ENCODE assay signal across 7 mouse cellular contexts in the genomic region with DNA sequence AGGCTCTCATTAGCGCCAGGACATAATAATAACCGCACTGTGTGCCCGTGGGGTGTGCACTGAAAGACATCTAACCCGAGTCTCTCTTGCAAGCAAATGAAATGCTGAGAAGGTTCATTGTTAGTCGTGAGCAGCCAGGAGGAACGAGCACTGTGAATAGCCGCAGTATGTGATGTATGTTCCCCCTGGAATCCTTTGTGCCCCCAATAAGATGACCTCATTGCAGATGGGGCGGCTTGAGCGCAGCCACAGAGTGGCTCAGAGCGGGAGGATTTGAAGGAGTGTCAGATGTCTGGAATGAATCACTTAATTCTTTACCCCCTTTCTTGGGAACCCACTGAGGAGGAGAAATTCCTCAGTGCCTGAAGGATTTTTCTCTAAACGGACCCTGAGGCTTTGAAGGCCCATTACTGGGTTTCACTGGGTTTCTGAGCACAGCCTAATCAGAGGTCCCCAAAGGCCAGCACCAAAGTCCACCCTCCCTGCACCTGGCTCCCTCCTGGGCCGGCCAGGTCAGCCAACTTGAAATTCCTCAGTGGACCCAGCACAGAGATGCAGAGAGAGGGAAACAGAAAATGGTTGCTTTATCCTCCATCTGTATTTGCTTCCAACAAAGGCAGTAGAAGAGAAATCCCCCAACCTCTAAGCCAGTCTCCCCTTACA. TPM values are rescaled to one million over a fixed set of nuclear protein-coding genes. Genes with fewer than 3 reads are reported as not detected.
A peak's percentile ranks its signal among the peaks of the same experiment; 100 is the strongest.
DNase-seq lines count a peak whose midpoint lies in the region; ATAC-seq and TF ChIP-seq lines count a peak whose summit lies in the region.

No protein-coding gene starts in this region.

- H3K9me3 ChIP-seq in lung, embryonic 16.5 days (ENCODE audit: control insufficient read depth, low read length) = no peaks in the 10 kb centered on the region
- no peaks in the 10 kb centered on the region for H3K9me3 ChIP-seq in embryonic facial prominence, embryonic 13.5 days
- no peaks in the 10 kb centered on the region for H3K9me3 ChIP-seq in hindbrain, embryonic 16.5 days (ENCODE audit: control insufficient read depth, low read length)
- no peaks in the 10 kb centered on the region for H3K9me3 ChIP-seq in neural tube, embryonic 15.5 days (replicated peaks)

- ATAC-seq in lung, embryonic 16.5 days (ENCODE audit: low read depth) = no peak
- peak; percentile 74 for ATAC-seq in embryonic facial prominence, embryonic 13.5 days (ENCODE audit: insufficient number of reproducible peaks, insufficient read depth, low FRiP score, low TSS enrichment, low read depth)
- peak; percentile 79 for ATAC-seq in hindbrain, embryonic 16.5 days
- ATAC-seq in neural tube, embryonic 15.5 days (ENCODE audit: low FRiP score) = peak; percentile 67

- H3K27ac ChIP-seq in lung, embryonic 16.5 days (ENCODE audit: low read length) = no peak overlapping the region
- H3K27ac ChIP-seq in embryonic facial prominence, embryonic 13.5 days = peak overlapping the region; percentile 85
- H3K27ac ChIP-seq in hindbrain, embryonic 16.5 days (ENCODE audit: low read depth, low read length) = peak overlapping the region; percentile 81
- peak overlapping the region; percentile 83 for H3K27ac ChIP-seq in neural tube, embryonic 15.5 days (replicated peaks)

- H3K4me3 ChIP-seq in lung, embryonic 16.5 days (ENCODE audit: low read length) = no peak overlapping the region
- H3K4me3 ChIP-seq in lung, adult 2 months (replicated peaks; ENCODE audit: extremely low read depth, low read depth, low read length) = no peak overlapping the region
- H3K4me3 ChIP-seq in embryonic facial prominence, embryonic 13.5 days = no peak overlapping the region; the same call in 1 of the 2 replicates
- no peak overlapping the region for H3K4me3 ChIP-seq in hindbrain, embryonic 16.5 days (ENCODE audit: low read length)
- H3K4me3 ChIP-seq in neural tube, embryonic 15.5 days (replicated peaks) = no peak overlapping the region

- H3K9ac ChIP-seq in lung, embryonic 16.5 days (ENCODE audit: low read length) = peak overlapping the region; percentile 38; the same call in 1 of the 2 replicates
- no peak overlapping the region for H3K9ac ChIP-seq in embryonic facial prominence, embryonic 13.5 days
- H3K9ac ChIP-seq in hindbrain, embryonic 16.5 days (ENCODE audit: low read depth, low read length) = 0 out of 2 replicates have a peak overlapping the region, but pooled peaks have one; percentile 13
- no peak overlapping the region for H3K9ac ChIP-seq in neural tube, embryonic 15.5 days (replicated peaks)

- peaks cover 22% of the 10 kb centered on the region for H3K4me1 ChIP-seq in lung, embryonic 16.5 days (replicated peaks; ENCODE audit: control insufficient read depth, insufficient read depth, low read length)
- H3K4me1 ChIP-seq in lung, adult 2 months (ENCODE audit: control insufficient read depth, insufficient read depth, low read length) = peaks cover 2% of the 10 kb centered on the region; the same call in 1 of the 2 replicates
- H3K4me1 ChIP-seq in embryonic facial prominence, embryonic 13.5 days = peaks cover 73% of the 10 kb centered on the region
- peaks cover 31% of the 10 kb centered on the region for H3K4me1 ChIP-seq in hindbrain, embryonic 16.5 days (ENCODE audit: control insufficient read depth, insufficient read depth, low read depth, low read length)
- peaks cover 55% of the 10 kb centered on the region for H3K4me1 ChIP-seq in neural tube, embryonic 15.5 days

- H3K27me3 ChIP-seq in lung, embryonic 16.5 days (ENCODE audit: control insufficient read depth, insufficient read depth, low read depth, low read length) = no peaks in the 10 kb centered on the region
- H3K27me3 ChIP-seq in embryonic facial prominence, embryonic 13.5 days = no peaks in the 10 kb centered on the region
- H3K27me3 ChIP-seq in hindbrain, embryonic 16.5 days (replicated peaks; ENCODE audit: control insufficient read depth, insufficient read depth, low read length) = no peaks in the 10 kb centered on the region
- no peaks in the 10 kb centered on the region for H3K27me3 ChIP-seq in neural tube, embryonic 15.5 days (replicated peaks)

- no peak overlapping the region for H3K4me2 ChIP-seq in lung, embryonic 16.5 days (ENCODE audit: low read depth, low read length)
- H3K4me2 ChIP-seq in embryonic facial prominence, embryonic 13.5 days = peak overlapping the region; percentile 42
- H3K4me2 ChIP-seq in hindbrain, embryonic 16.5 days (ENCODE audit: low read length) = peak overlapping the region; percentile 20; the same call in 1 of the 2 replicates
- no peak overlapping the region for H3K4me2 ChIP-seq in neural tube, embryonic 15.5 days

- no peak for TF ChIP-seq POLR2A in lung, adult 2 months (IDR thresholded peaks at IDR 0.05; ENCODE audit: borderline replicate concordance, extremely low read depth, low read depth, low read length)

- H3K36me3 ChIP-seq in lung, embryonic 16.5 days (ENCODE audit: control insufficient read depth, insufficient read depth, low read length) = no peaks in the 10 kb centered on the region
- H3K36me3 ChIP-seq in embryonic facial prominence, embryonic 13.5 days = no peaks in the 10 kb centered on the region
- H3K36me3 ChIP-seq in hindbrain, embryonic 16.5 days (ENCODE audit: control insufficient read depth, insufficient read depth, low read length) = no peaks in the 10 kb centered on the region
- no peaks in the 10 kb centered on the region for H3K36me3 ChIP-seq in neural tube, embryonic 15.5 days

- WGBS in lung, embryonic 16.5 days = 29% methylated on average over 12 of the region's 12 CpGs
- 58% methylated on average over 12 of the region's 12 CpGs for WGBS in lung, adult 2 months
- 3% methylated on average over 12 of the region's 12 CpGs for WGBS in embryonic facial prominence, embryonic 13.5 days
- 2% methylated on average over 12 of the region's 12 CpGs for WGBS in hindbrain, embryonic 16.5 days
- WGBS in neural tube, embryonic 15.5 days = 7% methylated on average over 12 of the region's 12 CpGs

- no peak for TF ChIP-seq CTCF in lung, adult 2 months (IDR thresholded peaks at IDR 0.05; ENCODE audit: insufficient read depth, low read length)

- DNase-seq in lung, adult 2 months = no peak
- no peak for DNase-seq in gastrocnemius, postnatal 25 days
- no peak for DNase-seq in T-cell, adult 2 months (ENCODE audit: low spot score)

RNA-seq across cellular contexts. Expression of a gene that starts 43.5 kb away (rescaled TPM):
- not detected in 2 replicates for polyA plus RNA-seq in lung, embryonic 16.5 days (2015; fragmentation: Nextera tagmentation; extraction: Ambion mirVana)
- polyA plus RNA-seq in lung, adult 2 months (2012; rRNA removed) = not detected in 2 replicates
- not detected in 2 replicates for polyA plus RNA-seq in embryonic facial prominence, embryonic 13.5 days (2015; fragmentation: Nextera tagmentation; extraction: Ambion mirVana)
- not detected in 2 replicates for polyA plus RNA-seq in hindbrain, embryonic 16.5 days (2015; fragmentation: Nextera tagmentation; extraction: Ambion mirVana)
- polyA plus RNA-seq in neural tube, embryonic 15.5 days (2015; fragmentation: Nextera tagmentation; extraction: Ambion mirVana) = not detected in 2 replicates
- not detected for total RNA-seq in gastrocnemius, postnatal 25 days (2021)

Comparison
In these comparisons a context has a peak if more than half of its experiments do, and no peak if none do; other contexts are left out.
1. H3K4me2 ChIP-seq: peak in embryonic facial prominence, embryonic 13.5 days (single experiment) and hindbrain, embryonic 16.5 days (single experiment); none in lung, embryonic 16.5 days (single experiment) and neural tube, embryonic 15.5 days (single experiment).
2. H3K9ac ChIP-seq: peak in lung, embryonic 16.5 days (single experiment) and hindbrain, embryonic 16.5 days (single experiment); none in embryonic facial prominence, embryonic 13.5 days (single experiment) and neural tube, embryonic 15.5 days (single experiment).